Mouse (Mus musculus) cerebellum, adult 9-11 months (tissue): ENCODE measurements around the gene Strip1.
"Not testable (repeated sequence)": the region's sequence is repeated elsewhere in the genome, so short reads cannot be mapped to it uniquely, and the experiment has no call there.

Experiments
- DNase-seq: peaks from one replicate; pipeline ENCODE4 v3.0.0; 2022

Gene Strip1

DNA sequence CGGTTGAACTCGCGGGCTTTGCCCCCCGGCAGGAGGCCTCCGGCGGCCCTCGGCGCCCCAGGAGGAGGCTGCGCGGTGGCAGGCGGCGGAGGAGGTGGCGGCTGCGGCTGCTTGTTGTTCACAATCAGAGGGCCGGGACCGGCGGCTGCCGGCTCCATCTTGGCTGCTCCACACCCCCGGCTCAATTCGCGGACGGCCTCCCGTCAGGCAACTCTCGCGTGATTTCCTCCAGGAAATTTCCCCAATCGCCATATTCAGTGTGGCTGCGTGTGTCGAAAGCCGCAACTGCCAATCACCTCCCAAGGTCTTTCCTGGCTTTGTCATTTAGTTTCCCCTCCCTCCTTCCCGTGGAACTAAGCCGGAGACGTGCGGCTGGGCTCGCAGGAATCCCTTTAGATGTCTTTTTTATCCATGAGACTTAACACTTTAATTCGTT is at the start of gene Strip1:
Gene Strip1 (minus strand): TSS at position 172 of the 436 bp plus-strand sequence.
- peak; percentile 95 for DNase-seq

DNA sequence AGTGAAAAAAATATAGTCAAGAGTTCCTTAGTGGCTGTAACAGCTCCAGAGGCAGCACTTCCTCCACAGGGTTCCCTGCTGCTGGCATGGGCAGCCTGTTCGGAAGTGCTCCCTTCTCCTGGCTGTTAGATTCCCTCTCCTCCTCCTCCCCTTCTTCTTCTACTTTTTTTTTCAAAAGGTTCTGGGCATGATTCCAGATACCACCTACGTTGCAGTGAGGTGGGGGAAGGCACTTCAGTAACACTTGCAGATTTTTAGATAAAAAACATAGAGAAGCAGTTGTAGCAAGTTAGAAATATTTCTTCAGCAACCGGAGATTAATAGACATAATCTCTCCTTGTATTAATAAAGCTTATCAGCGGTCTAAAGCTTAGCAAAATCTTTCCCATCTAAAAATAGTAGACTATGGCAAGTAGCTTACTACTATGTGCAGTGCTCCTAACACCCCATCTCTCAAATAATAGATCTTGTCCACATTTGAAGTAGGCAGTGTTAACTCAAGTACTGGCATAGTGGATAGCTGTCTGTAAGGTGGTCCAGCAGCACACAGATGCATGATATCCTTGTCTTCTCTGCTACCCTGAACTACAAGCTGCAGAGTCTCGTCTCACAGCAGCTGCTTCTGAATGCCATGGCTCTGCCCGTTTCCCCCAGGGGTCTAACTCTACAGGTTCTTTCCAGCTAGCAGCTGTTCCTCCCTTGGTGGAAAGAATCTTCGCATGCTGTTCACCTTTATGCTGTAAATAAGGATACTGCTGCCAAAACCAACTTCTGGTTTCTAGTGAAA is 49.5 kb upstream of the Strip1 start:
- DNase-seq, result peak; percentile 54

GRCm38 (mm10) chr3:107671509-107671908 is 40.0 kb upstream of the Strip1 start:
- DNase-seq, result no peak

GRCm38 (mm10) chr3:107670500-107670899 is 39.0 kb upstream of the Strip1 start:
- DNase-seq, result no peak

- DNase-seq, result no peak
Measured at GRCm38 (mm10) chr3:107668786-107669185, 37.3 kb upstream of the Strip1 start.

DNA sequence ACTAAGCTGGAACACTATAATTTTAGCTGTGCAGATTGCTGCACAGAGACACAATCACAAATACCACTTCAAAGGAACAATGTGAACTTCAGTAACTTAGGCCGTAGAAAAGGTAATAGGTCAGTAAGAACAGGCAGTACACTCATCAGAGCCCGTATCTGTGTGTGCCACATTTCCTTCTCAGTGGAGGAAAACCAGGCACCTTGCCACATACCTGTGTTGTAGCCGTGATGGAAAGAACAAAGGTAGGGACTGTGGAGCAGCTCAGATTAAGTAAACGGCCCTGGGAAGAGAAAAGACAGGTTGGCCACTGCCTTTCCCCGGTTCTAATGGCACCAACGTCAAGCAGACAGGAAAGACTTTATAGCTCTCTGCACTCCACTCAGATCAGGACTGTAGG is 35.9 kb upstream of the Strip1 start:
- DNase-seq, result no peak

GRCm38 (mm10) chr3:107664641-107665040 is 33.1 kb upstream of the Strip1 start:
- DNase-seq, result no peak

GRCm38 (mm10) chr3:107659000-107659399 is 27.5 kb upstream of the Strip1 start:
- no peak for DNase-seq

DNA sequence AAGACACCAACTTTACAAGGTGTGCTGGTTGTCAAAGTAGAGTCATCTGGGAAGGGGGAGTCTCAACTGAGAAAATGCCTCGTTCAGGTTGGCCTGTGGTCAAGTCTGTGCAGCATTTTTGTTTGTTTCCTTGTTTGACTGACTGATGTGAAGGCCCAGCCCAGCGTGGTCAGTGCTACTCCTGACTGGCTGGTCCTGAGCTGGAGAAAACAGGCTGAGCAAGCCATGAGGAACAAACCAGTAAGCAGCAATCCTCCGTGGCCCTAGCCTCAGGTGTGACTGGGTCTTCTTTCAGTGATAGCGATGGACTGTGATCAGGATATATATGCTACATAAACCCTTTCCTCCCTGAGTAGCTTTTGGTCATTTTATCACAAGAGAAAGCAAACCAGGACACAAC is 25.4 kb upstream of the Strip1 start:
- no peak for DNase-seq

- no peak for DNase-seq
Measured at GRCm38 (mm10) chr3:107656151-107656550, 24.7 kb upstream of the Strip1 start.

DNA sequence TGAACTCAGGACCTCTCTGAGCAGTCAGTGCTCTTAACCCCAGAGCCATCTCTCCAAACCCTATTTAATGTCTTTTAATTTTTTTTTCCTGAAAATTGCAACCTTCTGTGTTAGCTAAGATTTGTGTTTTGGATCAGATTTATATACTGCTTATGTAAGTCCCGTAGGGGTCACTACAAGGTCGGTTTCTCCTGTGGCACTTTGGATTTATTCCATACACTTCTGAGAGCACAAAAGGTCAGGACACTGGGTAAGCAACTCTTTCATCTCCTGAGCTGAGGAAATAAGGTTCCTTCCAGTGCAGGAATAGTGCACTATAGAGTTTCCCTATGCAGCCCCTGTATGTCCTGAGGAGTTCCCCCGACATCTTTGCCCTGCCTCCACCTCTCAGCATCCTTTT is 24.0 kb upstream of the Strip1 start:
- DNase-seq, result no peak

DNA sequence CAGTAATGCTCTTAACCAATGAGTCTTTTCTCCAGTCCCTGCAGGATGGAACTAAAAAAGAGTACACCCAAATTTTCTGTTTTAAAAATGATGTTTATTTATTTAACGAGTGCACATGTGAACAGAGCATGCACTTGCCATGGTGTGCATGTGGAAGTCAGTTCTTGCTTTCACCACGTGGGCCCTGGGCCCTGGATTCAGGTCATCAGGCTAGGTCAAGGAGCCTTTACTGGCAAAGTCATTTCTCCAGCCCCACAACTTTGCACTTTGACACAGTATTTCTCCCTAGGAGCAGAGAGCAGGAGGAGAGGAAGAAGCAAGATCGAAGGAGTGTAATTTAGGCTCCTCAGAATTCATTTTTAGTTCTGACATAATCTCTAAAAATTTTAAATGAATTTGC is 23.4 kb upstream of the Strip1 start:
- DNase-seq, result no peak

DNA sequence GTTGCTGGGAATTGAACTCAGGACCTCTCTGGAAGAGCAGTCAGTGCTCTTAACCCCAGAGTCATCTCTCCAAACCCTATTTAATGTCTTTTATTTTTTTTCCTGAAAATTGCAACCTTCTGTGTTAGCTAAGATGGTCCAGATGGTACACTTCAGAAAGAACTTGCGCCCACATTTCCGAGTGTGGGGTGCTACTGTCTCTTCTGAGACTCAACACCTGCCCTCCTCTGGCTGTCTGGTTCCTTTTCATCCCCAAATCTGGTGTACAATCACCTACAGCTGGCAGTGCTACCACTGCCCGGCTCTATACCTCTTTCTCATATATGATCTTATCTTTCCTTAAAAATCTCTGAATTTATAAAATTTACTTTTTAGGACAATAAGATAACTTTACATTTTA is 21.5 kb upstream of the Strip1 start:
- no peak for DNase-seq

DNA sequence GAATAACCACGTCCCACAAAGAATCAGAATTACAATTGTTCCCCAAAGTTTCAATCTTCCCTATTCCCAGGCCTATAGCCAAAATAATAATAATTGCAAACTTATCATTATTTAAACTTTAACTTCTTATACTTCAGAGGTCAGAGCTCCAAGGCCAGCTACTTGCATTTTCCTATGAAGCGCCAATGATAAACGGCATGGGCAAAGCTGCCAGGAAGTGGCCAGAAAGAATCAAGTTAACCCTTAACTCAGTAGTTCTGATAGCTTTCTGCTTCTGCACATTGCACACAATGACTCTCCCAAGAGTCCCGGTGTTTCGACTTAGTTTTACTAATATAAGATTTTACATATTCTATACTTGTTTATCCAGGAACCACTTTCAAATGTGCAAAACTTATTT is 18.8 kb upstream of the Strip1 start:
- DNase-seq, result not testable (repeated sequence)

DNA sequence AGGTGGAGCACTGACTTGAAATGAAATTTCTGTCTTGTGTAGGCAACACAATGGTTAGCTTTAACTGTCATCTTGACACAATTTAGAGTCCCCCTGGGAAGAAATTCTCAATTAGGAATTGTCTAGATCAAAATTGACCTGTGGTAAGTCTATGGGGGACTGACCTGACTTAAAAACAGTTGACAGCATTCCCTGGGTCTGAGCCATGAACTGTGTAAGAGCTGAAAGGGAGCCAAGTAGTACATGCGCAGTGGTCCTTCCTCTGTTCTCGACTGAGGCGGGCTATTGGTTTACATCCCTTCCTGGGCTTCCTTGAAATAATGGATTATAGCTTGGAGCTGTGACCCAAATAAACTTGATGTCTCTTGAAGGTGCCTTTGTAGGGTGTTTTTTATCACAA is 15.5 kb upstream of the Strip1 start:
- DNase-seq, result no peak

- no peak for DNase-seq
Measured at GRCm38 (mm10) chr3:107637606-107638172, 6.2 kb upstream of the Strip1 start.

DNA sequence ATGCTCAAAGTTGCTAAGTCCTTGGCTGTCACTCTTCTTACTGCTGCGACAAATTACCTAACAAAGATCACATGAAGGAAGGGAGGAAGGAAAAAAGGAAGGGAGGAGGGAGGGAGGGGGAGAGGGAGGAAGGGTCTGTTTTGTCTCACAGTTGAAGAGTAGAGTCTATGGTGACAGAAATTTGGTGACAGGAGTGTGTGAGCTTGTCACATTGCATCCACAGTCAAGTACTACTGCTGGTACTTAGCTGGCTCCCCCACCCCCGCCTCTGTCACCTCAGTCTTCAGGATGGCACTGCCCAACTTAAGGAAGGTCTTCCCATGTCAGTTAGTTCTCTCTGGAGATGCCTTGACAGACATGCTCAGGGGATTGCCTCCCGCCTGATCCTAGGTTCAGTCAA is 4.7 kb upstream of the Strip1 start:
- DNase-seq, result no peak

- no peak for DNase-seq
Measured at GRCm38 (mm10) chr3:107635836-107636235, 4.3 kb upstream of the Strip1 start.

GRCm38 (mm10) chr3:107633906-107634305 is 2.4 kb upstream of the Strip1 start:
- DNase-seq, result no peak

GRCm38 (mm10) chr3:107632786-107633185 is 1.3 kb upstream of the Strip1 start:
- DNase-seq, result no peak

DNA sequence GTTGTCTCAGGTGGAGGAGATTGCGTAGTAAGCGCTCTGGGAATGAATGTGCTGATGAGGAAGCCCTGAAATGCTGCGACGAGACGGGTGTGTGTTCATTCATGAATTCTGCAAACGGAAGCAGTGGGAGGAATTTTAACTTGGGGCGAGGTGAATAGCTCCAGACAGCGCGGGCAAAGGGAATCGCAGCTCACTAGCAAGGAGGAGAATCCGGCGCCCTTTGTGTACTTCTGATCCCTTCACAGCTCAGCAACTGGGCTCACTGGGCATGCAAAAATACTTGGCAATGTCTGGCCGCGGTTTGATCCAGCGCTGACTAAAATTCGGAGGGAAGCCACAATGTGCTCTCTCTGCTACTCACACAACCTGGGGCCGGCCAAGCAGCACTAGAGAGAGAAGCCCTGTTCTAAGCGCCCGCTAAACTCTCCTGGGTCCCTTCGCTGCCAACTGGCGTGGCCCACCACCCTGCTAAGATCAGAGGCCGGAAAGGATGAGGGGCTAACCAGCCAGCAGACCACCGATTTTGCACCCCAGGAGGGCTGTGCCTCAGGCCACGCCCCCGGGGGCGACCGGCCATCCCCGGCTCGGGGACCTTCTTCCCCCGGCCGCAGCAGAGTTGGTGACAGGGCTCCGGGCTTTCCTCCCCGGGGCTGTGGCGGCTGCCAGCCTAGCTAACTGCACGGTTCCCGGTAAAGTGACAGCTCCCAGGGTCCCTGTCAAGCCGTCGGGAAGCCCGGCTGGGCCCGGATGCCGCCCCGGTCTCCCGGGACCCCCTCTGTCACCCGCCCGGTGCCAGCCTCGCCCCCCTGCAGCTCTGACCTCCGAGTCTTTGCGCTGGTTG is 592 bp downstream of the Strip1 start, which contains the start of gene Gm10961:
Gene Gm10961 (plus strand): TSS at position 641 of the 841 bp plus-strand sequence.
- peak; percentile 73 for DNase-seq

DNA sequence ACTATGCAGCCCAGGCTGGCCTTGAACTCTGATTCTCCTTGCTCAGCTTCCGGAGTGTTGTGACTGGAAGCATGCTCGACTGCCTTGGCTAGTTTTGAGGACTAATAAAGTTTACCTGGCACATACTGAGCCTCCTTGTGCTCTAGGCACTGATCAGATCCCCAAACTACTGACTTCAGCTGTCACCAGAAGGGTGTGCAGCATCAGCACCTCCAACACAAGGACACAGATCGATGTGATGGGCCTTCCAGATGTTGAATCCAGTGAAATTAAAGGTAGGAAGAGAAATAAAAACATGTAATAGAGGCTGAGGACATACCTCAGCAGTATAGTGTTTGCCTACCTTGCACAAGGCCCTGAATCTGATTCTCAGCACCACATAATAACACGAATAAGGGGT is 2.1 kb downstream of the Strip1 start:
- no peak for DNase-seq

DNA sequence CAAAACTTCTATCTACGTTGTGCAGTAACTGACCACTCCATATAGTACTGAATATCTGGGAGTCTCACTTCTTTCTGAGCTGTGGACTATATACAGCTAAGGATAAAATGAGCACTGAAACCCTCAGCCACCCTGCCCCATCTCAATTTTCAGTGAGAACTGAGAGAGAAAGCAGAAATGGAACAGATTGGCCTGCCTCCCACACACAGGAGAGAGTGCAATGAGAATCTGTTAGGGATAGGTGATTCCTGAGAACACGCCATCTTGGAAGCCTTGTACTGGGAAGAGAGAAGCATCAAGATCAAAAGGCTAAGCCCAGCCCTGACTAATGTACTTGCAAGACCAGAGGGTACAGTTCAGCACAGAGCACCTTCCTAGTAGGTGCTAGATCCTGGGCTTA is 2.9 kb downstream of the Strip1 start:
- no peak for DNase-seq

GRCm38 (mm10) chr3:107627641-107628040 is 3.9 kb downstream of the Strip1 start:
- no peak for DNase-seq
